Mouse (Mus musculus): ENCODE data around the gene Reg3g. TPM values are rescaled to one million over a fixed set of nuclear protein-coding genes. Genes with fewer than 3 reads are reported as not detected.
A peak's percentile ranks its signal among the peaks of the same experiment; 100 is the strongest.
"Not testable (repeated sequence)": the region's sequence is repeated elsewhere in the genome, so short reads cannot be mapped to it uniquely, and the experiment has no call there.

Gene Reg3g
- not detected in 2 replicates for total RNA-seq (2021)
- long read RNA-seq = 0 reads

DNA sequence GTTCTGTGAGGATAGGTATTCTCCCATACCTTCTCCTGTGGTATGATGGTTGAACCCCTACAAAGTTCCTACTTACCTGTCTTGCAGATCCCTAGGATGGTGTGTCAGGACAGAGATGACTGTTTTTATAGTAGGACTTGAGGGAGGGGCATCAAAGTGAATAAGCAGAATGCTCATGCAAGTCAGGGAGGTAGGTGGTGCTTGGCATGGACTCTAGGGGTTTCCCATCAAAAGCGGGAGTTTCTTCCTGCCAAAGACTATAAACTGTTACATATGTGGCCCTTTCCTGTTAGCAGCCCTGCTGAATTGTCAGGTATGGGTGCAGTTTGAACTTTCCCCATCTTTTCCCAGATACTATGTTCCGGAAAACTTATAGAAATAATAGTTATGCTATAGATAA lies at the start of gene Reg3g:
Gene Reg3g (minus strand): TSS at position 101 of the 400 bp plus-strand sequence.
- DNase-seq = no peak

DNA sequence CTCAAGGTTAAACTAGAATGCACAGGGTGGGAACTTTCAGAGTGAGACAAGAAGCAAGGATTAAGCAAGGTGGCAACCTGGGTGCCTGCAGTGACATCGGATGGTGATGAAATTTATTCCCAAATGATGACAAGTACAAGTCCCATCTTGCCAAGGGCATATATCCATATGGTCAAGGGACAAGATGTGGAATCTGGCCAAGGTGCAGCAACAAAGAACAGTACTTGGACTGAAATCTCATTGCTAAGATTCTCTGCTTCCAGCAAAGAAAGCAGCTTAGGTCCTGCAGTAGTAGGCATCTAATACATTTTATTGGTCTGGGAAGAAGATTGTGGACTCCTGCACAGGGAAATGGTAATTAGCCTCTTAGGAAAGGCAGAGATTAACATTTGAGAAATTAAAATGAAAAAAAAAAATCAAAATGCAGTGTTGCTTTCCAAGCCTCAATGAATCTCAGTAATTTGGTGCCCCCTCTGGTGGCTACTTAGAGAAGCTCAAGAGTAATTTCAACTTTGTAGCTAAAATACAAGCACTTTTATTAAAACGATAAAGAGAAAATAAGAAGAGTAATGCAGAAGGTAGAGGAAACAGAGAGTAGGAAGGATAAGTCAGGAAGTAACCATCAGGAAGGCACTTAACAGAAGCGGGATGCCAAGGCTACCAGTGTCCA lies 47.2 kb upstream of the Reg3g start:
- no peak for DNase-seq

DNA sequence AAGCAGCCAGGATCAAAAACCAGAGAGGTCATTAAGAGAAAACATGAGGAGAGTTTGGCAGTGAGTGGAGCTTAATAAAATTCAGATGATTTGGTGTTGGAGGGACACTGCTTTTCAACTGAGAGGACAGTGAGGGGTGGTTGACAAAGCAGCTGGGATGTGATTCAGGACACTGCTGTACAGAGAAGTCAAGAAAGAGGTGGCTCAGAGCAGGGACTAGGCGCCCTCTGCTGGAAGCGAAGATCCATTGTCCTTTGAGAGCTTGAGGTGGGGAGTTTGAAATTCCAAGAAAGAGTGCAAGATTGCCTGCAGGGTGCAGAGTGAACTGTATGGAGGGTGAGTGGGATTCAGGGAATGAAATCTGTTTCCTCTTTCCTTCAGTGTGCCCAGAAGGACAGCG lies 44.2 kb upstream of the Reg3g start:
- peak; percentile 52 for DNase-seq

DNA sequence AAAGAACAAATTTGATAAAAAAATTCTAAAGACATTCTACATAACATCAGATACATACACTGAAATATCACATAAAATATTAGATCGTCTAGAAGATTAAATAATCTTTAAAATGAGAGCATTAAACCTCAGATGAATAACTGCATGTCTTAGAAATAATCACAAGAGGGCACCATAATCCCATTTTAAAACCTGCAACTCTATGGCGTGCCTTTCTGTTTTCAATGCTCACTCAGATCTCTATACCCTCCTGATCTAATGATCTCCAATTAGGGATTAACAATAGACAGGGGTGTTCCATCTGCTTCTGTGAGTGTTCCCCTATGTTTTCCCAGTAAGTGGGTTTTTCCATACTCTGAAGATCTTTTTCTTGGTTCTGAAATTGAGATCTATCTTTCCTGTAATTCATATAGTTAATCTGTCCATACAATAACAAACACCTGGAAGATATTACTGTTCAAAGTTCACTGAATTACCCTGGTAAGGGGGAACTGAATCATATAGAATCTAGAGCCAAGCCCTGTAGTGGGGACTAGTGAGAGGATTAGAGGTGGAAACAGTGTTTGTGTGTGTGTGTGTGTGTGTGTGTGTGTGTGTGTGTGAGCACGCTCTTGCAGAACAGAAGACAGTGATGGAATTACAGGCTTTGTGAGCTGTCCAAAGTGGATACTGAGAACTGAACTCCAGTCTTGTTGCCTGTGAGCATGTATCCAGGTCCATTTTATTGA lies 41.7 kb upstream of the Reg3g start:
- DNase-seq = no peak

- DNase-seq = no peak
These were observed 37.1 kb upstream of the Reg3g start for GRCm38 (mm10) chr6:78505745-78506144.

DNA sequence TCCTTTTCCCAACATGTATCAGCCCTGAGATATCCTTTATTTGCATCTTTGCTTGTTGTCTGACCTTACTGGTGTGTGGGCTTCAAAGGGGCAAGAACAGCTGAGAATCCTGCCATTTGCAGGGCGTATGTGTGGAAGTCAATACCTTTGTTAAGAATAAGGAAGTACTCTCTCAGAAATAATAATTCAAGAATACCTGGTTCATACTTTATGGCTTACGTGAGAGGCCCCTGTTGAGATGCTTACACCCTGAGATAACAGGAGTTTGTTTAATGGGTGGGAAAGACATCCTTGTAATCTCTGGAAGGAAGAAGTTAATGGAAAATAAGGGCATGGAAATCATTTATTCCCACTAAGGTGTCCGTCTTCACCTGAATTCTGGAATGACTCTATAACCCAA lies 26.0 kb upstream of the Reg3g start:
- DNase-seq = no peak

DNA sequence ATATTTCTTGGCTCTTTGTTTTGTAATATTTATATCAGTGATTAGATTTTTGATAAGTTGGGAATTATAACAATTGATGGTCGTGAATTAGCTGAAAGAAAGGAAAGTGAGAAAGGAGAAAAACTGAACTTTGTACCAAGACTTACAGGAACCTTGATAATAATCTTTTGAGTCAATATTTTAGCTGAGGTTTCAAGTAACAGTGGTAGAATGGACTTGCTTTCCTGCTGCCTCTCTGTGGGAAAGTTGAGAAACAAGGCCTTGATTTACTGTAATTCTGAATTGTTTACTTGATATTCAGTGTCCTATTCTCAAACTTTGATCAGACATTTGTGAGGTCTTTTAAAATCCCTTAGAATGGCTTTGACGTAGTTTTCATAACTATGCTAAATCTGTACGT lies 615 bp upstream of the Reg3g start:
- no peak for DNase-seq

- DNase-seq = no peak
These were observed 5.4 kb downstream of the Reg3g start for GRCm38 (mm10) chr6:78463266-78463665.

- DNase-seq = no peak
These were observed 6.3 kb downstream of the Reg3g start for GRCm38 (mm10) chr6:78462360-78462759.

DNA sequence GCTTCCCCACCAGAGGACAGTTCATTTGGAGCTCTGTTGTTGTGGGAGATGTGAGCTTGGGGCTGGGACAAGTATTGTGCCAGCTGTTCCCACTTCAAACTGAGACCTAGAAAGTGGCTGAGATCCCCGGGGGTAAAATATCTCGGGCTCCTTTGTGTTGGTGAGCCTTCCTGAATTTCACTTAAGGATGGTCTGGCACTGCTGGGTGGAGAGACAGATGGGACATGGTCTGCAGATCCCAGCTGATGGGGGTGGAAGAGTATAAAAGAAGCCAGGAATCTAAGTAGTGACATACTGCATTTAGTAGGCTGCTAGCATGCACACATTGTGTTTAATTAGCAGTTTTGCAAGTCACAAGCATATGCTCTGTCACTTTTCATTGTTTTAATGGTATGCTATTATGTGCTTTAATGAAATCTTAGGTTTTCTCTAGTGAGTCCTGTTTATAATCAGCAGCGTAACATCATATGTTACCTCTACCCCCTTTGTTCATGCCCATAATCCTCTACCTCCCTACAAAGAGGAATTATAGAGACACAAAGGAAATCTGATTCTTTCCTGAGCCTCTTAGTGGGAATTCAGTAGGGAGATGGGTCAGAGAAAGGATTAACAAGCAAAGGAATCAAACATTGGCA lies 8.4 kb downstream of the Reg3g start:
- DNase-seq = no peak

- no peak for DNase-seq
These were observed 15.9 kb downstream of the Reg3g start for GRCm38 (mm10) chr6:78452804-78453203.

GRCm38 (mm10) chr6:78448409-78448808 lies 20.3 kb downstream of the Reg3g start:
- DNase-seq = no peak

DNA sequence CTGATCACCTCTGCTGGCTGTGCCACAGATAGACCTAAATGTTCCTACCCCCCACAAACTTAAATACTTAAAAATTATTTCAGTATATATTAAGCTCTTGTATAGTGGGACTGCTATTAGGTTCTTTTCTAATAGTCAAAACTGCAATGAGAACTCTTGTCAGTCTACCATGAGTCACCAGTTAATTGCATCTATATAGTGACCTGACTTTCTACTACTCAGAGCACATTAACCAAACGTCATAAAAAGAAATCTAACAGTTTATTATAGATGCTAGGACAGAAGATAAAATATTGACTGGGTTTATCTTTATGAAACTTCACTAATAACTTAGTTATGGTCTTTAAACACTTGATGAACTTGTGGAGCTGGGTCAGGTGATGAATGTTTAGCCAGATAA lies 21.5 kb downstream of the Reg3g start:
- no peak for DNase-seq

GRCm38 (mm10) chr6:78425497-78425896 lies 43.2 kb downstream of the Reg3g start:
- no peak for DNase-seq

GRCm38 (mm10) chr6:78422411-78422810 lies 46.3 kb downstream of the Reg3g start, which contains the start of gene Reg1:
TSS of gene Reg1 (plus strand) at chr6:78422711.
- not testable (repeated sequence) for DNase-seq

Other genes with a start within 250 kb of the Reg3g start
- not detected in 2 replicates for gene Reg3b, start 98.2 kb downstream of the Reg3g start, total RNA-seq (2021)
- gene Reg3d, start 90.0 kb downstream of the Reg3g start, total RNA-seq (2021) = not detected in 2 replicates
- gene Reg3a, start 88.2 kb downstream of the Reg3g start, total RNA-seq (2021) = not detected in 2 replicates
- not detected in 2 replicates for gene Reg2, start 73.2 kb downstream of the Reg3g start, total RNA-seq (2021)
- gene Reg1, start 46.2 kb downstream of the Reg3g start, total RNA-seq (2021) = not detected in 2 replicates